Mouse (Mus musculus) intestine, embryonic 14.5 days (tissue): ENCODE data around the gene Pdk1. TPM values are rescaled to one million over a fixed set of nuclear protein-coding genes. Genes with fewer than 3 reads are reported as not detected.
"Not testable (repeated sequence)": the region's sequence is repeated elsewhere in the genome, so short reads cannot be mapped to it uniquely, and the experiment has no call there.

Source experiments
- ATAC-seq: fragments of 200-750 bp; cut with Nextera tagmentation; replicated peaks from 2 replicates; pipeline ENCODE4 v1.8.0; 2017; ENCODE audit warnings: low read depth, moderate number of reproducible peaks, moderate TSS enrichment, moderate library complexity; ENCODE audit not compliant: low FRiP score, low TSS enrichment
- DNase-seq: peaks from one replicate; pipeline ENCODE4 v3.0.0-alpha.2; 2018; ENCODE audit warnings: low spot score
- H3K27ac ChIP-seq: fragments of 300-500 bp; sonication (generic); 2 replicates; pipeline ENCODE4 v1.5.1; 2014; ENCODE audit warnings: low read depth, mild to moderate bottlenecking, control low read depth
- H3K27me3 ChIP-seq: fragments of 300-500 bp; sonication (generic); replicated peaks from 2 replicates; pipeline ENCODE4 v1.6.1; 2014; ENCODE audit warnings: low read length, control low read depth; ENCODE audit not compliant: control insufficient read depth, insufficient read depth
- H3K36me3 ChIP-seq: fragments of 300-500 bp; sonication (generic); 2 replicates; pipeline ENCODE4 v1.6.1; 2014; ENCODE audit warnings: low read length, control low read depth; ENCODE audit not compliant: control insufficient read depth, insufficient read depth
- H3K4me1 ChIP-seq: fragments of 300-500 bp; sonication (generic); replicated peaks from 2 replicates; pipeline ENCODE4 v1.6.1; 2014; ENCODE audit warnings: low read length, control low read depth, mixed read lengths; ENCODE audit not compliant: control insufficient read depth, insufficient read depth
- H3K4me2 ChIP-seq: fragments of 300-500 bp; sonication (generic); 2 replicates; pipeline ENCODE4 v1.6.1; 2014; ENCODE audit warnings: low read length
- H3K4me3 ChIP-seq: fragments of 300-500 bp; sonication (generic); 2 replicates; pipeline ENCODE4 v1.5.1; 2014; ENCODE audit warnings: low read depth, low read length, control low read depth, mixed read lengths
- H3K9ac ChIP-seq: fragments of 300-500 bp; sonication (generic); 2 replicates; pipeline ENCODE4 v1.6.1; 2014; ENCODE audit warnings: mild to moderate bottlenecking, low read length
- H3K9me3 ChIP-seq: fragments of 300-500 bp; sonication (generic); 2 replicates; pipeline ENCODE4 v1.6.1; 2016; ENCODE audit warnings: low read length, control low read depth; ENCODE audit not compliant: control insufficient read depth
- WGBS: fragments of 180-500 bp; shearing (Covaris S2); extraction: QIAGEN DNeasy Blood & Tissue Kit; methylation state at CpG from one replicate; pipeline ENCODE4 v1.1.7; 2014; 5-methylcytosine and 5-hydroxymethylcytosine counted together
- polyA plus RNA-seq: library from polyadenylated mRNA; unstranded; fragments of >200 nt; fragmentation: Nextera tagmentation; extraction: Ambion mirVana; gene quantifications from 2 replicates; pipeline ENCODE4 v1.2.1, GENCODE M21; 2014

Gene Pdk1
- polyA plus RNA-seq, 1 experiment from 2014 or later, result 89.1 TPM

- Histone ChIP-seq H3K4me3 (no peak overlapping the region), H3K27me3 (no peaks in the 10 kb centered on the region), H3K36me3 (peaks cover 5% of the 10 kb centered on the region; the same call in 1 of the 2 replicates), H3K4me2 (no peak overlapping the region), H3K9me3 (no peaks in the 10 kb centered on the region), H3K9ac (no peak overlapping the region), H3K27ac (no peak overlapping the region), H3K4me1 (no peaks in the 10 kb centered on the region)
- DNase-seq, result peak; percentile 92
- ATAC-seq, result no peak
- WGBS, result 32% methylated on average over 6 of the region's 6 CpGs
Observed at GRCm38 (mm10) chr2:71837791-71838190, 35.2 kb upstream of the Pdk1 start.

- Histone ChIP-seq H3K36me3 (peaks cover 15% of the 10 kb centered on the region), H3K4me3 (no peak overlapping the region), H3K4me2 (no peak overlapping the region), H3K9me3 (no peaks in the 10 kb centered on the region), H3K27ac (no peak overlapping the region), H3K27me3 (no peaks in the 10 kb centered on the region), H3K4me1 (no peaks in the 10 kb centered on the region), H3K9ac (no peak overlapping the region)
- WGBS, result 83% methylated on average over 9 of the region's 9 CpGs
- ATAC-seq (no peak), DNase-seq (no peak)
Observed at GRCm38 (mm10) chr2:71843316-71843715, 29.7 kb upstream of the Pdk1 start.

- H3K4me1 ChIP-seq, result no peaks in the 10 kb centered on the region
- ATAC-seq (no peak), DNase-seq (no peak)
- H3K4me2 ChIP-seq, result no peak overlapping the region
- H3K27ac ChIP-seq, result no peak overlapping the region
- no peaks in the 10 kb centered on the region for H3K9me3 ChIP-seq
- H3K36me3 ChIP-seq, result peaks cover 15% of the 10 kb centered on the region
- no peak overlapping the region for H3K4me3 ChIP-seq
- no peak overlapping the region for H3K9ac ChIP-seq
- H3K27me3 ChIP-seq, result no peaks in the 10 kb centered on the region
- 92% methylated on average over 6 of the region's 6 CpGs for WGBS
Observed at GRCm38 (mm10) chr2:71844906-71845305, 28.1 kb upstream of the Pdk1 start.

GRCm38 (mm10) chr2:71852161-71852560 is 20.9 kb upstream of the Pdk1 start:
- H3K4me3 ChIP-seq, H3K36me3 ChIP-seq, H3K9ac ChIP-seq, H3K4me1 ChIP-seq, H3K9me3 ChIP-seq, H3K27me3 ChIP-seq, H3K4me2 ChIP-seq, H3K27ac ChIP-seq, DNase-seq: not testable (repeated sequence)
- WGBS, result 3% methylated on average over 6 of the region's 8 CpGs
- ATAC-seq, result 0 out of 2 replicates have a peak, but pooled peaks have one; percentile 27

- WGBS, result 79% methylated on average over 5 of the region's 5 CpGs
- Histone ChIP-seq H3K4me1 (no peaks in the 10 kb centered on the region), H3K4me2 (no peak overlapping the region), H3K36me3 (0 out of 2 replicates have a peak, but pooled peaks cover 5% of the 10 kb centered on the region), H3K9ac (no peak overlapping the region), H3K27me3 (no peaks in the 10 kb centered on the region), H3K9me3 (no peaks in the 10 kb centered on the region), H3K27ac (no peak overlapping the region), H3K4me3 (no peak overlapping the region)
- ATAC-seq, result no peak
- no peak for DNase-seq
Observed at GRCm38 (mm10) chr2:71855076-71855475, 17.9 kb upstream of the Pdk1 start.

- no peaks in the 10 kb centered on the region for H3K36me3 ChIP-seq
- WGBS, result 80% methylated on average over 5 of the region's 5 CpGs
- no peak overlapping the region for H3K4me2 ChIP-seq
- no peak for ATAC-seq
- no peaks in the 10 kb centered on the region for H3K4me1 ChIP-seq
- no peak overlapping the region for H3K27ac ChIP-seq
- H3K9me3 ChIP-seq, result no peaks in the 10 kb centered on the region
- no peak for DNase-seq
- H3K9ac ChIP-seq, result no peak overlapping the region
- no peaks in the 10 kb centered on the region for H3K27me3 ChIP-seq
- no peak overlapping the region for H3K4me3 ChIP-seq
Observed at GRCm38 (mm10) chr2:71863531-71864173, 9.4 kb upstream of the Pdk1 start.

GRCm38 (mm10) chr2:71865022-71865421 is 8.0 kb upstream of the Pdk1 start:
- 55% methylated on average over 3 of the region's 3 CpGs for WGBS

GRCm38 (mm10) chr2:71865935-71866334 is 7.1 kb upstream of the Pdk1 start:
- H3K27ac ChIP-seq, result no peak overlapping the region
- no peaks in the 10 kb centered on the region for H3K27me3 ChIP-seq
- H3K4me1 ChIP-seq, result no peaks in the 10 kb centered on the region
- DNase-seq (no peak), ATAC-seq (no peak)
- H3K4me3 ChIP-seq, result no peak overlapping the region
- no peak overlapping the region for H3K4me2 ChIP-seq
- 66% methylated on average over 3 of the region's 3 CpGs for WGBS
- H3K36me3 ChIP-seq, result no peaks in the 10 kb centered on the region
- H3K9ac ChIP-seq, result no peak overlapping the region
- H3K9me3 ChIP-seq, result no peaks in the 10 kb centered on the region

More at GRCm38 (mm10) chr2:71865022-71865421, 8.0 kb upstream of the Pdk1 start:
- ATAC-seq (no peak), DNase-seq (no peak)
- Histone ChIP-seq H3K9me3 (no peaks in the 10 kb centered on the region), H3K27me3 (no peaks in the 10 kb centered on the region), H3K4me3 (no peak overlapping the region), H3K4me1 (no peaks in the 10 kb centered on the region), H3K27ac (no peak overlapping the region), H3K9ac (no peak overlapping the region), H3K36me3 (no peaks in the 10 kb centered on the region), H3K4me2 (no peak overlapping the region)

GRCm38 (mm10) chr2:71866565-71866964 is 6.5 kb upstream of the Pdk1 start:
- Histone ChIP-seq H3K9me3 (no peaks in the 10 kb centered on the region), H3K27ac (no peak overlapping the region), H3K4me3 (no peak overlapping the region), H3K9ac (no peak overlapping the region), H3K27me3 (no peaks in the 10 kb centered on the region), H3K4me2 (no peak overlapping the region), H3K36me3 (no peaks in the 10 kb centered on the region), H3K4me1 (no peaks in the 10 kb centered on the region)
- DNase-seq (no peak), ATAC-seq (no peak)
- WGBS, result 45% methylated on average over 1 of the region's 1 CpGs
